ENCODE assay signal across 15 mouse cellular contexts in genomic region chr6:109172104-109172850, GRCm38 (mm10).
DNase-seq lines count a peak whose midpoint lies in the region; ATAC-seq lines count a peak whose summit lies in the region.
"Had no signal": no experiment of that assay in that cellular context is flagged by ENCODE, and none has a peak within 500 bp of the region (broad histone marks: within the 10 kb centered on the region; RNA-seq: fewer than 3 reads in every experiment).

No protein-coding gene starts in this region.

- no peaks in the 10 kb centered on the region for H3K27me3 ChIP-seq in hindbrain, embryonic 12.5 days
- no peaks in the 10 kb centered on the region for H3K27me3 ChIP-seq in hindbrain, embryonic 16.5 days (replicated peaks; ENCODE audit: control insufficient read depth, insufficient read depth, low read length)
- H3K27me3 ChIP-seq in midbrain, embryonic 13.5 days, result no peaks in the 10 kb centered on the region
- H3K27me3 ChIP-seq in midbrain, embryonic 10.5 days (ENCODE audit: low read depth, poor library complexity, severe bottlenecking), result no peaks in the 10 kb centered on the region
- H3K27me3 ChIP-seq in forebrain, embryonic 13.5 days, result no peaks in the 10 kb centered on the region
- H3K27me3 ChIP-seq: heart, embryonic 12.5 days; limb, embryonic 12.5 days had no signal

- no peaks in the 10 kb centered on the region for H3K9me3 ChIP-seq in hindbrain, embryonic 12.5 days (replicated peaks)
- no peaks in the 10 kb centered on the region for H3K9me3 ChIP-seq in hindbrain, embryonic 16.5 days (ENCODE audit: control insufficient read depth, low read length)
- no peaks in the 10 kb centered on the region for H3K9me3 ChIP-seq in midbrain, embryonic 13.5 days
- H3K9me3 ChIP-seq in midbrain, embryonic 10.5 days (replicated peaks), result no peaks in the 10 kb centered on the region
- no peaks in the 10 kb centered on the region for H3K9me3 ChIP-seq in forebrain, embryonic 13.5 days (replicated peaks)
- H3K9me3 ChIP-seq: heart, embryonic 12.5 days; limb, embryonic 12.5 days had no signal

- no peak overlapping the region for H3K9ac ChIP-seq in hindbrain, embryonic 12.5 days
- H3K9ac ChIP-seq in hindbrain, embryonic 16.5 days (ENCODE audit: low read depth, low read length), result no peak overlapping the region
- H3K9ac ChIP-seq in midbrain, embryonic 13.5 days (replicated peaks), result no peak overlapping the region
- H3K9ac ChIP-seq in forebrain, embryonic 13.5 days, result no peak overlapping the region
- H3K9ac ChIP-seq: heart, embryonic 12.5 days; limb, embryonic 12.5 days had no signal

- H3K27ac ChIP-seq in hindbrain, embryonic 12.5 days, result no peak overlapping the region
- H3K27ac ChIP-seq in hindbrain, embryonic 16.5 days (ENCODE audit: low read depth, low read length), result no peak overlapping the region
- no peak overlapping the region for H3K27ac ChIP-seq in midbrain, embryonic 13.5 days
- H3K27ac ChIP-seq in midbrain, embryonic 10.5 days (replicated peaks), result no peak overlapping the region
- H3K27ac ChIP-seq in forebrain, embryonic 13.5 days, result no peak overlapping the region
- H3K27ac ChIP-seq: limb, embryonic 12.5 days had no signal

- no peaks in the 10 kb centered on the region for H3K36me3 ChIP-seq in hindbrain, embryonic 12.5 days
- no peaks in the 10 kb centered on the region for H3K36me3 ChIP-seq in hindbrain, embryonic 16.5 days (ENCODE audit: control insufficient read depth, insufficient read depth, low read length)
- H3K36me3 ChIP-seq in midbrain, embryonic 13.5 days, result no peaks in the 10 kb centered on the region
- H3K36me3 ChIP-seq in midbrain, embryonic 10.5 days, result no peaks in the 10 kb centered on the region
- H3K36me3 ChIP-seq in forebrain, embryonic 13.5 days (ENCODE audit: poor library complexity, severe bottlenecking), result no peaks in the 10 kb centered on the region
- H3K36me3 ChIP-seq: heart, embryonic 12.5 days; limb, embryonic 12.5 days had no signal

- WGBS in hindbrain, embryonic 12.5 days, result 59% methylated on average over 6 of the region's 6 CpGs
- WGBS in hindbrain, embryonic 16.5 days, result 47% methylated on average over 6 of the region's 6 CpGs
- 62% methylated on average over 6 of the region's 6 CpGs for WGBS in midbrain, embryonic 13.5 days
- WGBS in midbrain, embryonic 10.5 days, result 88% methylated on average over 6 of the region's 6 CpGs
- WGBS in forebrain, embryonic 13.5 days, result 50% methylated on average over 6 of the region's 6 CpGs

- H3K4me2 ChIP-seq in hindbrain, embryonic 12.5 days (replicated peaks), result no peak overlapping the region
- no peak overlapping the region for H3K4me2 ChIP-seq in hindbrain, embryonic 16.5 days (ENCODE audit: low read length)
- H3K4me2 ChIP-seq in midbrain, embryonic 13.5 days (replicated peaks), result no peak overlapping the region
- no peak overlapping the region for H3K4me2 ChIP-seq in forebrain, embryonic 13.5 days
- H3K4me2 ChIP-seq: heart, embryonic 12.5 days; limb, embryonic 12.5 days had no signal

- H3K4me3 ChIP-seq in hindbrain, embryonic 12.5 days, result no peak overlapping the region
- no peak overlapping the region for H3K4me3 ChIP-seq in hindbrain, embryonic 16.5 days (ENCODE audit: low read length)
- H3K4me3 ChIP-seq in midbrain, embryonic 13.5 days (replicated peaks), result no peak overlapping the region
- H3K4me3 ChIP-seq in midbrain, embryonic 10.5 days, result no peak overlapping the region
- no peak overlapping the region for H3K4me3 ChIP-seq in forebrain, embryonic 13.5 days
- H3K4me3 ChIP-seq: heart, embryonic 12.5 days; limb, embryonic 12.5 days had no signal

- 0 out of 2 replicates have a peak, but pooled peaks have one; percentile 46 for ATAC-seq in hindbrain, embryonic 12.5 days (ENCODE audit: low FRiP score)
- ATAC-seq in hindbrain, embryonic 16.5 days, result no peak; the same call in 1 of the 2 replicates
- ATAC-seq in midbrain, embryonic 13.5 days, result 0 out of 2 replicates have a peak, but pooled peaks have one; percentile 24
- ATAC-seq in forebrain, embryonic 13.5 days, result peak; percentile 41
- ATAC-seq: Patski had no signal

- H3K4me1 ChIP-seq in hindbrain, embryonic 12.5 days, result no peaks in the 10 kb centered on the region
- H3K4me1 ChIP-seq in hindbrain, embryonic 16.5 days (ENCODE audit: control insufficient read depth, insufficient read depth, low read depth, low read length), result no peaks in the 10 kb centered on the region
- H3K4me1 ChIP-seq in midbrain, embryonic 13.5 days (replicated peaks), result no peaks in the 10 kb centered on the region
- H3K4me1 ChIP-seq in midbrain, embryonic 10.5 days, result no peaks in the 10 kb centered on the region
- 0 out of 2 replicates have a peak, but pooled peaks cover 7% of the 10 kb centered on the region for H3K4me1 ChIP-seq in forebrain, embryonic 13.5 days
- H3K4me1 ChIP-seq: heart, embryonic 12.5 days; limb, embryonic 12.5 days had no signal

- no peak for DNase-seq in midbrain, embryonic 10.5 days (ENCODE audit: low spot score)
- peak; percentile 29 for DNase-seq in mesoderm, embryonic 11.5 days (ENCODE audit: low read depth, low spot score)
- DNase-seq in layer of hippocampus, adult 18-20 months (ENCODE audit: low spot score in 2 of 2), result no peak
- DNase-seq in spleen, adult 18-20 months, result no peak
- DNase-seq: gastrocnemius, postnatal 25 days; layer of hippocampus, postnatal 36 days; lung, adult 2 months; thymus, postnatal 36 days had no signal
